Mouse (Mus musculus) small intestine, adult 2 months (tissue): ENCODE measurements around the gene Arhgef33.

Experiments
- CTCF ChIP-seq: fragments of 200-500 bp; IDR thresholded peaks from 2 replicates; pipeline ENCODE4 v1.5.1; 2012; ENCODE audit warnings: low read depth, mild to moderate bottlenecking, control low read depth, inconsistent platforms, low read length, moderate library complexity, mixed read lengths; ENCODE audit not compliant: insufficient replicate concordance, insufficient read length; ENCODE audit errors: extremely low read depth
- POLR2A ChIP-seq: fragments of 200-500 bp; IDR thresholded peaks from 2 replicates; pipeline ENCODE4 v1.6.1; 2012; ENCODE audit warnings: low read depth, mild to moderate bottlenecking, control low read depth, inconsistent platforms, low read length, moderate library complexity

GRCm38 (mm10) chr17:80390024-80390423, 82.8 kb downstream of the Arhgef33 start:
- TF ChIP-seq POLR2A = no peak
- no peak for TF ChIP-seq CTCF
